Mouse (Mus musculus) spleen, adult 2 months (tissue): ENCODE data around the gene Tmc4. TPM values are rescaled to one million over a fixed set of nuclear protein-coding genes. Genes with fewer than 3 reads are reported as not detected.
"Not testable (repeated sequence)": the region's sequence is repeated elsewhere in the genome, so short reads cannot be mapped to it uniquely, and the experiment has no call there.

Experiments
- DNase-seq, 2 experiments: peaks; one replicate each; pipeline versions ENCODE4 v3.0.0 to v3.0.0-alpha.2; 2012 to 2021; ENCODE audit warnings: low spot score in 2 of 2, low read depth in 1 of 2
- H3K27ac ChIP-seq: fragments of 200-500 bp; 2 replicates; pipeline ENCODE4 v1.5.1; 2012; ENCODE audit warnings: low read length, inconsistent platforms; ENCODE audit not compliant: insufficient read depth
- H3K27me3 ChIP-seq: fragments of 200-500 bp; 2 replicates; pipeline ENCODE4 v1.6.1; 2012; ENCODE audit warnings: mild to moderate bottlenecking, moderate library complexity, low read length, inconsistent platforms; ENCODE audit not compliant: control insufficient read depth, insufficient read depth
- H3K36me3 ChIP-seq: fragments of 200-500 bp; 2 replicates; pipeline ENCODE4 v1.6.1; 2012; ENCODE audit warnings: mild to moderate bottlenecking, low read length, inconsistent platforms; ENCODE audit not compliant: control insufficient read depth, insufficient read depth
- H3K4me1 ChIP-seq: fragments of 200-500 bp; 2 replicates; pipeline ENCODE4 v1.6.1; 2011; ENCODE audit warnings: inconsistent platforms; ENCODE audit not compliant: control insufficient read depth, insufficient read depth, insufficient read length
- H3K4me3 ChIP-seq: fragments of 200-500 bp; 2 replicates; pipeline ENCODE4 v1.5.1; 2011; ENCODE audit warnings: mild to moderate bottlenecking, inconsistent platforms; ENCODE audit not compliant: insufficient read depth, insufficient read length; ENCODE audit errors: extremely low read depth
- CTCF ChIP-seq: fragments of 200-500 bp; IDR thresholded peaks from 2 replicates; pipeline ENCODE4 v1.5.1; 2011; ENCODE audit warnings: mild to moderate bottlenecking, inconsistent platforms; ENCODE audit not compliant: insufficient read depth, insufficient read length, insufficient replicate concordance; ENCODE audit errors: extremely low read depth
- POLR2A ChIP-seq: fragments of 200-500 bp; IDR thresholded peaks from 2 replicates; pipeline ENCODE4 v1.6.1; 2011; ENCODE audit warnings: low read depth, low read length, inconsistent platforms
- WGBS: fragments of 180-500 bp; shearing (Covaris S2); methylation state at CpG from one replicate; pipeline ENCODE4 v1.1.7; 2018; 5-methylcytosine and 5-hydroxymethylcytosine counted together
- polyA plus RNA-seq: library from polyadenylated mRNA; depleted of rRNA; stranded (reverse); fragments of >200 nt; gene quantifications from 2 replicates; pipeline ENCODE4 v1.2.3, GENCODE M21; 2012

The Tmc4 gene
- polyA plus RNA-seq, 1 experiment, result 7.6 TPM

DNA sequence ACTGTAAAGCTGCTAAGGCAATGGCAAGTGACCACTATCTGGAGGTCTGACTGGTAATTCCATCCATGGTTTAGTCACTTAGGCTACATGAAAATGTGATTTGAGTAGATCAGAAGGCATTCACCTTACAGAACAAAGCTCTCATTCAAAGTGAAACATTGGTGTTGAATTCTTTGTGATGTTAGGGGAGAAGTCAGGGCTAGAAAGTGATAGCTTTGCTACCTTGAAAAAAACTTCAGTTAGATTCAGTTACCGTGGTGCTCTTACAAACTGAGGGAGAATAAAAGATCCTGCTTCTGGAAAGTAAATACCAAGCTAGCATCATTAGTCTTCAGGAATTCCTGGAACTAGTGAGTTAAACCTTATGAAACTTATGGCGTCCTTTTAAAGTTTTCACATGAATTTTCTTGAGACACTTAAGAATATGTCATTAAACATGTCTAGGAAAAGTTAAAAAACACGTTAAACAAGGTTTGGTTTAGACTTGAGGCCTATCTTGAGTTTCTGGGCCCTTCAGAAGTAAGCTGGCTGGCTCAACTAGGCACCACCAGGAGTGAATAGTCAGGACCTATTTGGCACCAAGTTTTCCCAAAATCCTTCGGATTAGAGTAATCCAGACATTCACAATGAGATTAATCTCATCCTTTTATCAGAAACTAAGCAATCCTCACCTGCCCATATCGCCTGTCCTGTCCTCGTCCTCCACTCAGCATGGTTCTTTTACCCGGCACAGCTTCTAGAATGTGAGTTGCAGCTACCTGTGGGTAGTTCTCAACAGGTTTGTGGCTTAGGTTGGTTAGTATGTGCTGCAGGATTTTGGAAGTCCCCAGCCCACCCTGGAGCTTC lies 30.4 kb upstream of the Tmc4 start:
- DNase-seq, result no peak
- H3K27ac ChIP-seq, result no peak overlapping the region
- WGBS, result 74% methylated on average over 7 of the region's 7 CpGs
- H3K4me3 ChIP-seq, result no peak overlapping the region
- H3K27me3 ChIP-seq, result no peaks in the 10 kb centered on the region
- TF ChIP-seq CTCF (no peak), POLR2A (no peak)
- H3K4me1 ChIP-seq, result peaks cover 7% of the 10 kb centered on the region; the same call in 1 of the 2 replicates
- peaks cover 18% of the 10 kb centered on the region for H3K36me3 ChIP-seq

DNA sequence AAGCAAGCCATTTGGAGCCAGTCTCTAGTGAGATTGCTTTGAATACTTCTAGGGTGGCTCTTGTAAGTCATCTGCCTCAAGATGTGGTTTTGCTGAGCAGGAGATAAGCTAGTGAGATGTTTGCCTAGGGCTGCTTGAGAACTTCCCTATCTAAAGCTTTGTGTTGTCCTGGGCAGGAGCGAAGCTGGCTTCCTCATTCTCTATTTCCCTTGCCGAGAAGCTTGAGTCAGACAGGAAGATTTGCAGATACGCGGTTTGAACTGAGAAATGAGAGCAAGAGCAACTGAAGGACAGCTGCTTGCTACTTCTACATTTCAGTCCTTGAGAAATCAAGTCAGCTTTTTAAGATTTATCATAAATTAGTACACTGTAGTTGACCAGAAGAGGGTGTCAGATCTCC lies 29.7 kb upstream of the Tmc4 start:
- no peak overlapping the region for H3K4me3 ChIP-seq
- peak in 1 of 2 experiments; percentile 63 for DNase-seq
- H3K4me1 ChIP-seq, result peaks cover 7% of the 10 kb centered on the region; the same call in 1 of the 2 replicates
- 9% methylated on average over 4 of the region's 4 CpGs for WGBS
- peaks cover 18% of the 10 kb centered on the region for H3K36me3 ChIP-seq
- TF ChIP-seq POLR2A, result no peak
- TF ChIP-seq CTCF, result no peak
- peak overlapping the region; percentile 63; the same call in 1 of the 2 replicates for H3K27ac ChIP-seq
- H3K27me3 ChIP-seq, result no peaks in the 10 kb centered on the region

DNA sequence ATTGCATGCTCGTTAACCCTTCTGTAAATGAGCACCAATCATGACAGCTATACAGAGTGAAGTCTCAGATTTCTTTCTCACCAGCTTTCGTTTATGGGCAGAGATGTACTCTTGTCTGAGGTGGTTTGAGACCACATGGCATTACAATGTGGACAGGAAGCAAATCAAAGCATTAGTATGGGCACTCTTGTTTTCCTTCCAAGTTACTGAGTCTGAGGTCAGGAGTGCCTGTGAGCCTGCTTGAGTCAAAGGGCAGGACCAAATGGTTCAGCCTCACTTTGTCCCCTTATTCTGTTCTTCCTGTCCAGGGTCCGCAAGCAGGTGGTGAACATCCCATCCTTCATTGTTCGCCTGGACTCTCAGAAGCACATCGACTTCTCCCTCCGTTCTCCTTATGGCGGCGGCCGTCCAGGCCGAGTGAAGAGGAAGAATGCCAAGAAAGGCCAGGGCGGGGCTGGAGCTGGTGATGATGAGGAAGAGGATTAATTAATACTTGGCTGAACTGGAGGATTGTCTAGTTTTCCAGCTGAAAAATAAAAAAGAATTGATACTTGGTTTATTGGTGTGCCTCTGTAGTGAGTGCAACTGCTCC lies 29.1 kb upstream of the Tmc4 start:
- no peak for DNase-seq
- peaks cover 7% of the 10 kb centered on the region; the same call in 1 of the 2 replicates for H3K4me1 ChIP-seq
- H3K27ac ChIP-seq, result peak overlapping the region; percentile 63
- 52% methylated on average over 11 of the region's 11 CpGs for WGBS
- no peak overlapping the region for H3K4me3 ChIP-seq
- peaks cover 18% of the 10 kb centered on the region for H3K36me3 ChIP-seq
- H3K27me3 ChIP-seq, result no peaks in the 10 kb centered on the region
- TF ChIP-seq CTCF (no peak), POLR2A (no peak)

DNA sequence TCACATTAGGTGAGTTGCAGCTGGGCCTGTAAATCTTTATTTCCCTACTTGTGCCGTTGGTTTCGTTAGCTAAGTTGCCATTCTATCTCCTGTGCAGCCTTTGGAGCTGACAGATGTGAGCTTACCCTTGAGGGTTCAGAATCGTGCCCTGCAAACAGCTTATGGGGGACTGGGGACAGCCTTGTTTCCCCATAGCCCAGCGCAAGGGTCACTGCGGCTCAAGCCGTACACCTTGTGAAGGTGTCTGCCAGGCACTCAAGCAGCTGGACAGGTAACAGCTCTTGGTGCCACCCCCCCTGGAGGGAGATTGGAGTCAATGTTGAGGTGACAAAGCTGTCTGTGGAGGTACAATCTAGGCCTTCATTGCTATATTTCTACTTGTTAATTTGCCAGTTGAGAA lies 28.6 kb upstream of the Tmc4 start:
- DNase-seq, result no peak
- peak overlapping the region; percentile 63 for H3K27ac ChIP-seq
- 0 out of 2 replicates have a peak overlapping the region, but pooled peaks have one; percentile 9 for H3K4me3 ChIP-seq
- H3K27me3 ChIP-seq, result no peaks in the 10 kb centered on the region
- 29% methylated on average over 6 of the region's 6 CpGs for WGBS
- H3K4me1 ChIP-seq, result peaks cover 7% of the 10 kb centered on the region; the same call in 1 of the 2 replicates
- TF ChIP-seq POLR2A, result no peak
- TF ChIP-seq CTCF, result no peak
- peaks cover 18% of the 10 kb centered on the region for H3K36me3 ChIP-seq

GRCm38 (mm10) chr7:3705461-3705860 lies 28.1 kb upstream of the Tmc4 start:
- H3K36me3 ChIP-seq, result peaks cover 18% of the 10 kb centered on the region
- 13% methylated on average over 7 of the region's 7 CpGs for WGBS
- DNase-seq, H3K27me3 ChIP-seq, H3K4me1 ChIP-seq, H3K27ac ChIP-seq: not testable (repeated sequence)
- peak overlapping the region; percentile 41; the same call in 1 of the 2 replicates for H3K4me3 ChIP-seq

- Histone ChIP-seq H3K4me3 (peak overlapping the region; percentile 78), H3K36me3 (peaks cover 19% of the 10 kb centered on the region), H3K27ac (peak overlapping the region; percentile 91), H3K27me3 (no peaks in the 10 kb centered on the region), H3K4me1 (peaks cover 6% of the 10 kb centered on the region; the same call in 1 of the 2 replicates)
- under 1% methylated on average over 20 of the region's 20 CpGs for WGBS
- no peak for DNase-seq
- TF ChIP-seq CTCF (no peak), POLR2A (no peak)
These were observed 27.1 kb upstream of the Tmc4 start for GRCm38 (mm10) chr7:3704475-3704874.
